Mouse (Mus musculus) cortical plate, adult 2 months (tissue): ENCODE results near the gene Asic1.

ENCODE experiments used
- CTCF ChIP-seq: fragments of 200-500 bp; IDR thresholded peaks from 2 replicates; pipeline ENCODE4 v1.5.1; 2011; ENCODE audit warnings: mild to moderate bottlenecking, control low read depth, low read length; ENCODE audit not compliant: insufficient read depth; ENCODE audit errors: extremely low read depth
- POLR2A ChIP-seq: fragments of 200-500 bp; IDR thresholded peaks from 2 replicates; pipeline ENCODE4 v1.6.1; 2011; ENCODE audit warnings: mild to moderate bottlenecking, low read length, control low read depth; ENCODE audit not compliant: insufficient read depth; ENCODE audit errors: extremely low read depth

DNA sequence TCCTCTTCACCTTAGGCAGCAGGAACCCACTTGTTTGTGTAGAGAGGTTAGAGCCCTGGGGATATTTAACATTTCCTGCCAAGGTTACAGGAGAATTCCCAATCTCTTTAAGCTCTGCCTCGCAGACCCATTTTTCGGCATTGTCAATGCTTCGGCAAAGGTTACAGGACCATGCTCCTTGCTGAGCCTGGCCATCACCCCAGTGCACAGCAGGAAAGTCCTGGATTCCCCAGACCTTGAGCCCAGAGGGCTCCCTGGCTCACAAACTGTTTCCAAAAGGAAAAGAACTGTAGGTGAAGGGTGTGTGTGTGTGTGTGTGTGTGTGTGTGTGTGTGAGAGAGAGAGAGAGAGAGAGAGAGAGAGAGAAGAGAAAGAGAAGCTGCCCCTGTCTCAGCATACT lies 4.7 kb downstream of the Asic1 start:
- no peak for TF ChIP-seq CTCF
- TF ChIP-seq POLR2A, result no peak
